Mouse (Mus musculus): ENCODE data around the gene Tnfsf14.

The Tnfsf14 gene

DNA sequence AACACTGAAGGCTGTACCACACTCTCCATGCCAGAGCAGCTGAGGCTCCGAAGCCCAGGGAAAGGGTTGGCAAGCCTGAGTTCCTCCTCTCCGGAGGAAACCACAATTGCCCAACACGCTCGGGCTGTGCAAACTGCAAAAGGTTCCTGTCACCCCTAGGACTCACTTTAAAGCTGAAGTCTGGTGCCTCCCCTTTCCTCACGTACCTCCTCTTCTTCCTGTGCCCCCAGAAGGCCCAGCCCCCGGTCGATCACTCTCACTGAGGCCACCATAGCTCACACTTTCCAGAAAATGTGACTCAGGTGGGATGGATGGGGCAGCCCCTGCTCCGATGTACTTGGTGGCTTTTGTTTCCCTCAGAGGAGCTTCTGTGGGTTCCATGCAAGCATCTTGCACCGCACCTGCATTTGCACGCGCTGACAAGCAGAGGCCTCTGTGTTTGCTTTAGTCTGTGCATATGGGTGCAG lies at the start of gene Tnfsf14:
Gene Tnfsf14 (minus strand): TSS at position 137 of the 467 bp plus-strand sequence.
- DNase-seq (ENCODE audit: low spot score) = no peak

DNA sequence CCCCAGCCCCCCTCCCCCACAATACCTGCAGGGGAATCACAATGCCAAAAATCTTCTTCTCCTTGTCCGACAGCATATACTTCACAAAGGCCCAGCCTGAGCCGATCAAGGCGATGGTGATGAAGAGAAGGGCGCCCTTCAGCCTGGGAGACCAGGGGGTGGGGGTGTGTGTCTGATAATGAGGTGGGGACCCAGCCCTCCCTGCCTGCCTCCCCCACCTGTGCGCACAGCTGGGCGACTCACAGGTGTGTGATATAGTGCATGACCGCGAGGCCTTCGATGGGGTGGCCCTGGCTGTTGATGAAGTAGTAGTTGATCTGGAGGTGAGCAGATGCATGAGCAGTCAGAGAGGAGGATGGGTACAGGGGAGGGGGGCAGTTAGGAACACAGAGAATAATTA lies 43.2 kb upstream of the Tnfsf14 start:
- DNase-seq (ENCODE audit: low spot score) = no peak

DNA sequence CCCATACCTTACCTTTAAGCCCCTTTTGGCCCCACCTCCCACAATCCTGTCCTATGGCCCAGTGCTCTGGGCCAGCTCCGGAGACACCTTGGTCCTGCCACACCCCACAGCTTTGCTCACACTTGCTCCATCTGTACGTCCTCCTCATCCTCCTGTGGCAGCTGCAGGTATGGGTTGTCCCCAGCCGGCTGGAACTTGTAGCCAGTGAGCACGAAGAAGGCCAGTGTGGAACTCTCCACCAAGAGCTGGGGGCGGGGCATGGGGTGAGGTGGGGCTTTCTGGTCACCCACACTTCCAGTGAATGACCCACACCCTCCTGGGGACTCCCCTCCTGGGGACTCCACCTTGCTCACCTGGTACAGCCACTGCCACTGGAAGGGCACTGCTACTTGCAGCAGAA lies 41.8 kb upstream of the Tnfsf14 start:
- DNase-seq (ENCODE audit: low spot score) = no peak

DNA sequence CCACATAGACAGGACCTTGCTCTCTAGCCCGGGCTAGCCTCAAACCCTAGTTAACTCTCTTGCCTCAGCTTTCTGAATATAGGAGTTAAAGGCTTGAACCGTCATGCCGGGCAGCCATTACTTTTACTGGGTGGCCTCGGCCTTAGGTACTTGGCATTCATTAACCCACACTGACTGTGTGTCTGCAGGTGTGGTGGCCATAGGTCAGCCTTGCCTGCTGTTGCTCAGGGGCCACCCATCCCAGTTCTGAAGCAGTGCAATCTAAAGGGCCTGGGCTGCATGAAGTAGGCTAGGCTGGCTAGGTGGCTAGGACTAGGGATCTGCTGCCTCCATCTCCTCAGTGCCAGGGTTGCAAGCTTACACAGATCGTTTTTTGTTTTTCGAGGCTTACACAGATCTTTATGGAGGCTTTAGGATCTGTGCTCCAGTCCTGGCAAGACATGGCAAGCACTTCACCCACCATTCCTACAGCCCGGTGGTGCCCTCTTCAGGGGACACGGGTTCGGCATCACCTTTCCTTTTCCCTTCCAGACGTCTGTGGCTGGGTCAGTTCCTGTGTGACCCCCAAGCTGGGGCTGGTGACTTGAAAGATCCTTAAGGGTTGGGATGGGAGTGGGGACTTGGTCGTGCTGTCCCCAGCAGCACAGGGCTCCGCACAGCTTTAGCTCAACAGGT lies 40.4 kb upstream of the Tnfsf14 start:
- DNase-seq (ENCODE audit: low spot score) = no peak

DNA sequence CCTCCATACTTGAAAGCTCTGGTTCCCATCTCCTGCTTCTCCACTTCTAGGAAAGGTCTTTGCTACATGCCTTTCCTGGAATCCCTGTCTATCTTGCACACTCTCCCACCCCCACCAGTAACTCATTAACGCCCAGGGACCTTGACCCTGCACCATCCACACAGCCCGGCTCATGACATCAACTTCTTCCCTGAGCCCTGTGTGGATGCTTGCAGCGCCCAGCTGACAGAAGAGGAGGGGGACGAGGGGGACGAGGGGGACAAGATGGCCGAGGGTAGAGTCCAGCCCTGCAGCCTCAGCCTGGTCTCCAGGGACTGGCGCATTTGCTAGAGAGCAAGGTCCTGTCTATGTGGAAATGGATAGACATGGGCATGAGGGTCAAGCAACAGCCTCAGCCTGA lies 39.1 kb upstream of the Tnfsf14 start:
- no peak for DNase-seq (ENCODE audit: low spot score)

DNA sequence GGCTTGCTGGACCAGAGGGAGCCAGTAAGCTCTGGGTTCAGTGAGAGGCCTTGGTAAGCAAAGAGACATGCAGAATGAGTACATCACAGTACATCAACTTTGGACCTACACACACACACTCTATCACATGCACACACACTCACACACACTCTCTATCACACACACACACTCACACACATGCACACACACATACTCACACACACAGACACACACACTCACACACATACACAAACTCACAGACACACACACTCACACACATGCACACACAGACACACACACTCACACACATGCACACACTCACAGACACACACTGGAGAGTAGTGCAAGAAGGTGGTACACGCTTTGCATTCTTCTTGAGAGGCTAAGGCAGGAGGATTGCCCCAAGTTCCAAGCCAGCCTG lies 38.2 kb upstream of the Tnfsf14 start:
- no peak for DNase-seq (ENCODE audit: low spot score)

DNA sequence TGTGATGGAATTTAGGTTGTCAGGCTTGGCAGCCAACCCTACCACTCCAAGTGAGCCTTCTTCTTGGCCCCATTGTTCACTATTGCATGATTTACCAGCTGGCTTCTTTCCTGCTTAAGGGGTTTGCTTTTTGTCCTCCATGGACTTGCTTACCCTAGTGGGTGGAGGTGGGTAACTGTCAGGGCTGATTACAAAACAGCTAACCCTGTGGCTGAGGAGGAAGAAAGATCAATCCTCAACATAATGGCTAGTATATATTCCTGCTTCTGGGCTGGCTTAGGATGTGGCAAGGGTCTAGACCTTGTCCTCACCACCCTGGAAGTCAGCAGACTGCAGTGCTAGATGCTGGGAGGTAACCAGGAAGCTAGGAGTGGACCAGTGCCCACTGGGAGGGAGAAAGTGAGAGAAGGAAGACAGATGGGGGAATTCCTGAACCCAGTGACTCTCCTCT lies 37.4 kb upstream of the Tnfsf14 start:
- DNase-seq (ENCODE audit: low spot score) = no peak

DNA sequence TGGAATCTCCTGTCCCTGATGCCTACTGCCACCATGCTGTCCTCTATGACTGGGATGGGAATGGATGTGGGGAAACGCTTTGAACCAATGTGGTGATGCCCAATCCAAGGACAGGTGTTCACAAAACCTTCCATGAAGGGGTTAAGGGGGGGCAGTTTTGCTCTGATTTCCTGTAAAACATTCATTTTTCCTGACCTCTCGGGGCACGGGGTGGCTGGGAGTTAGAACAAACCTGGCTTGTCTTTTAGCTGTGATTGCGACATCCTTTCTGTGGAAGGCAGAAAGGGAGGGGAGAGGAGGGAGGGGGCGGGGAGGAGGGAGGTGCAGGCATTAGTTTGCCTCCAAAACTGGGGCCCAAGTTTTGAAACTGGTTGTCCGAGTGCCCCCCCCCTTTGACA lies 36.8 kb upstream of the Tnfsf14 start:
- no peak for DNase-seq (ENCODE audit: low spot score)

DNA sequence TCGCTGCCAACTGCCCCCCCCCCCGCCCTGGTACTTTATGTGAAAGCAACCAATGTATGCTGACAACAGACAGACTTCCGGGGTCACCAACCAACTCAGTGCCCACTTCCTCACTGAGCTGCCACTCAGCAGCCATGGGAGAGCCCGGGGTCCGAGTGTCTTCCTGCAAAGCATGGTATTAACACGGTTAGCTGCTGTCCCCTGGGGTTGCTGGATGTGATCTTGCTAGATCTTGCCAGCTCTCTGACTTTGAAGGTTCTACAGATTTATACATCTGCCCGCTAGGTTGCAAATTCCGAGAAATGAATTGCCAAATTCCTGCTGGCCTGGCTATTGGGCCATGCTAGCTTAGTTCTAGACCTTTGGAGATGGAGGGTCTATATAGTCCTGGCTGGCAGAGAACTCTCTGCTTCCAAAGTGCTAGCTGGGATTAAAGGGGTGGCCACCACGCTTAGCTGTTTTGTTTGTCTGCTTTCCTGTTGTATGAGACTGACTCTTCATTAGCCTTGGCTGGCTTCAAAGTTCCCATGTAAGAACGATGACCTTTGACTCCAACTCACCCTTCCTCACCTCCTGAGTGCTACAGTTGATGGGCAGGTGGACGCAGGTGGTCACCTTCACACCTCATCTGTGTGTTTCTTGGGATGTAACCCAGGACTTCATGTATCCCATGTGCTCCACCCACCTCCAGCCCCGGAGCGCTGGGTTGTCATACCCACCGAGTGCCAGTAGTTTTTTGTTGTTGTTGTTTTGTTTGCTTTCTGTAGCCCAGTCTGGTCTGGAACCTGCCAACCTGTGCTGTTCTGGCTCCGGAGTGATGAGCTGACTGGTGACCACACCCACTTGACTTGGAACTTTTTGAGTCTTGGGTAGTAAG lies 36.1 kb upstream of the Tnfsf14 start:
- DNase-seq (ENCODE audit: low spot score) = no peak

DNA sequence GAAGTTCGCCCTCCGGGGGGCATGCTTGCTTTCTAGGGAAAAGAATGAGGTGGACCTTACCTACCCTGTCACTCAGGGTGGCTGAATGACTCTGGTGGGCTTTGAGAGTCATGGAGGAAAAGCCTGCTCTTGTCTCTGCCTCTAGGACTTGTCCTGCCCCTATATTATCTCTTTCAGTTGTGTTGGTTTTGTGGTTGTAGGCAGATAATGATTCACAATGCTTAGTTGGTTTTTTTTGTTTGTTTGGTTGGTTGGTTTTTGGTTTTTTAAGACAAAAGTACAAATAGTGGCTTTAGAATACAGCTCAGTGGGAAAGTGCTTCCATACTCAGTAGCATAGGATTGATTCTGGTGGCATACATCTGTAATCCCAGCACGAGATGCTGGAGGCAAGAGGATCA lies 34.9 kb upstream of the Tnfsf14 start:
- DNase-seq (ENCODE audit: low spot score) = no peak

DNA sequence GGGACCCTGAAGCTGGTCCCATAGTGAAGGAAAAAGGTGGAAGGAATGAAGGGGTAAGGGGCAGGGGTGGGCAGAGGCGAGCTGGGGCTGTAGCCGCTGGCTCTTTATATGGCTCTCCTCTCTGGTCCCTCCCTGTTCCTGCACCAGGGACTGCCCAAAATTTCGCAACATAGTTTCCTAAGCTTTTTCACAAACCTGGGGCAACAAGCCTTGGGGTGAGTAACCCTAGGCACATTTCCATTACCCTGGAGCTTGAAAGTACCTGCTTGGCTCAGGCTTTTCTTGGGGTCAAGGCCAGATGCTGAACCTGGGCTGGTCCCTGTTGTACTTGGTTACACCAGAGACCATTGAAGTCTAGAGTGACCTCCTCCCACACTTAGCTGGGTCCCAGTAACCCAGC lies 34.0 kb upstream of the Tnfsf14 start, which contains the start of gene C3:
Gene C3 (minus strand): TSS at position 123 of the 400 bp plus-strand sequence.
- DNase-seq (ENCODE audit: low spot score) = no peak

DNA sequence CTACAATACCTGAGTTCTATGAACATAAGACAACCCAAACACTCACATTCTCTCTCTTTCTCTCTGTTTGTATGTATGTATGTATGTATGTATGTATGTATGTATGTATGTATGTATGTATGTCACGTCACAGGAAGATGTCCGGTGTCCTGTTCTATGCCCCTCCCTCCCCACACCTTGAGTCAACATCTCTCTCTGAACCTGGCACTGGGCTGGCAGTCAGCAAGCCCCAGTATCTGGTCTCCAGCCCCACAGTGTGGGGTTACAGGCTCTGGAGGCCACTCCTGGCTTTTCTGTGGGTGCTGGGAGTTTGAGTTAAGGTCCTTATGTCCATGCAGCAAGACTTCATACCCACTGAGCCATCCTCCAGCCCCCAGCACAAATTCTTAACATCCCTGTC lies 33.5 kb upstream of the Tnfsf14 start:
- DNase-seq (ENCODE audit: low spot score) = no peak

DNA sequence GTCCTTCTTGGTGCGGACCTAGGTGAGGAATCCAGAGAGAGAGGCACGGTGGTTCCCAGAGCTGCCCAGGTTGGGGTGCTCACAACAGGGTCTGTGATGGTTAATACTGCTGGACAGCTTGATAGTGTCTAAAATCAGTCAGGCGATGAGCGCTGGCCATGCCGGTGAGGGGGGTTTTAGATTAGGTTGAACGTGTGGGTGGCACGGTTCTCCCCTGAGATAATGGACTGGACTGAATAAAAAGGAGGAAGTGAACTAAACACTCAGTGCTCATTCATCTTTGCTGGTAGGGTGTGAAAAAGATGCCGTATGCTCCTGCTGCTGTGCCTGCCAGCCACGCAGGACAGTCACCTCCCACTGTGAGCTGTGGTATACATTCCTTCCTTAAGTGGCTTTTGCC lies 29.3 kb upstream of the Tnfsf14 start:
- DNase-seq (ENCODE audit: low spot score) = no peak

DNA sequence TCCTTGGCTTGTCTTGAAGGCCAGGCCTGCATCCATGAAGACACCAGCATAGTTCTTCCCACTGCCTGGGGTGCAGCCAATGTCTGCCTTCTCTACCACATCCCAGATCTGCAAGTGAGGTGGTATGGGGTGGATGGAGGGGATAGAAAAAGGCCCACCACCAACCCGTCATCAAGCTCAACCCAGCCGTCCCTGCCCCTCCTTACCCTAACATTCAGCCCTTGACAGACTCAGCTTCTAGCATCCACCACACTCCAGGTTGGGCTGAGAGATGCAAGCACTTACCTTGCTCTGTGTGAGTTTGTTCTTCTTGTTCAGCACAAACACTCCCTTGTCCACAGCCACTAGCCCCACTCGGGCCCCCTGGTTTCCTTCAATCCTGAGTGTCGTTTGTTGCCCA lies 27.9 kb upstream of the Tnfsf14 start:
- no peak for DNase-seq (ENCODE audit: low spot score)

DNA sequence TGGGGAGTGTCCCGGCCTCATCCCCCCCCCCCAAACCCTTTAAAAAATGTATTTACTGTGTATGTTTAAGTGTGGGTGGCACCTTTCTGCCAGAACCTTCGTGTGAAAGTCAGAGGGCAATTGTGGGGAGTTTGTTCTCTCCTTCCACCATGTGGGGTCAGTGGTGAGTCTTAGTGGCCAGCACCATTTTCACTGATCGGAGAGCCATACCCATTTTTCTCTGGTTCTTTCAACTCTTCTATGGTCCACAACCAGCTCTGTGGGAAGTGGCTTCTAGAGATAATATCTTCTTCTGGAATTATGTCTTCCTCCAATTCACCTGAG lies 25.9 kb upstream of the Tnfsf14 start:
- no peak for DNase-seq (ENCODE audit: low spot score)

DNA sequence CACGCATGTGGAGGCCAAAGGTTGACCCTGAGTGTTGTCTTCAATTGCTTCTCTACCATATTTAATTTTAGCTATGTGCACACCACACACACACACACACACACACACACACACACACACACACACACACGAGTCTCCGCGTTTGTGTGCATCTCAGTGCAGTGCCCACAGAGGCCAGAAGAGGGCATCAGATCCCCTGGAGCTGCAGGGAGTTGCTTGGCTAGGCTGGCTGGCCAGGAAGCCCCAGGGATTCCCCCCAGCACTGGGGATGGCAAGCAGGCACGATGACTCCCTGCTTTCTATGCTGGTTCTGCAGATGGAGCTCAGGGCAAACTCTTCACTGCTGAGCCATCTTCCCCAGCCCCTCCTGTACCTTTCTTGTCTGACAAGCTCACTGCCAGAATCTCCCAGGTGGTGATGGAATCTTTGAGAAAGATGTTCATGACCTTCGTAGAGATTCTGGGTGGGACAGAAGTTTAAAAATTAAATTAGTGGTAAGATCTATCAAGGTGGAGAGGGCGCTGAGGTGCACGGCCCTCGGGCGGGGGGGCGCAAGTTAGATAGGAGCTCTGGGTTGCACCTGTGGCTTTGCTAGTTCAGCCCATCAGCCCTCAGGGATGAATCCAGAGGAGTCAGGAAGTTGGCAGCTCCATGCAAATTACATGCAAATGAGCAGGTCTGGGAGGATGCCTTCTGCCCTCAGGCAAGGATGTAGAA lies 25.3 kb upstream of the Tnfsf14 start:
- peak; percentile 79 for DNase-seq (ENCODE audit: low spot score)

DNA sequence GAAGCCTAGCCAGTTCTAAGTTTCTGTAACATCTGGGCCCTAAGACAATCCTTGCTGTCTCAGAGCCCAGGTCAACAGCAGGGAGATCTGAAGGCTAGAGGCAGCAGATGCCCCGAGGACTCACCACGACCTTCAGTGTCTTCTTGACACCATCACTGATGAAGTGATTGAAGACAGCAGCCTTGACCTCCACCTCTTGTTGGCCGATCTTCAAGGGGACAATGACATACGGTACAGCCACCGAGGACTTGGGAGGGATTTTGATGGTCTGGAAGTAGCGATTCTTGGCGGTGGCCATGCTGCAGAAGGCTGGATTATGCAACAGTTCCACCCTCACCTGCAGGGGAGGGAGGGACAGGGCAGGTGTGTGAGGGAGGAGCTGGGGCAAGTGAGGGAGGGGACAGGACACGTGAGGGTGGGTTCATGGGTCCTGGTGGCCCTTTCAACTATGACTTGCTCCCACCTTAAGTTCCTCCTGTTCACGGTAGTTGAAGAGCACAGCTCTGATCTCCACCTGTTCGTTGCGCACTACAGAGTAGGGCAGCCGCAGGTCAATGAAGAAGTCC lies 24.4 kb upstream of the Tnfsf14 start:
- DNase-seq (ENCODE audit: low spot score) = no peak

DNA sequence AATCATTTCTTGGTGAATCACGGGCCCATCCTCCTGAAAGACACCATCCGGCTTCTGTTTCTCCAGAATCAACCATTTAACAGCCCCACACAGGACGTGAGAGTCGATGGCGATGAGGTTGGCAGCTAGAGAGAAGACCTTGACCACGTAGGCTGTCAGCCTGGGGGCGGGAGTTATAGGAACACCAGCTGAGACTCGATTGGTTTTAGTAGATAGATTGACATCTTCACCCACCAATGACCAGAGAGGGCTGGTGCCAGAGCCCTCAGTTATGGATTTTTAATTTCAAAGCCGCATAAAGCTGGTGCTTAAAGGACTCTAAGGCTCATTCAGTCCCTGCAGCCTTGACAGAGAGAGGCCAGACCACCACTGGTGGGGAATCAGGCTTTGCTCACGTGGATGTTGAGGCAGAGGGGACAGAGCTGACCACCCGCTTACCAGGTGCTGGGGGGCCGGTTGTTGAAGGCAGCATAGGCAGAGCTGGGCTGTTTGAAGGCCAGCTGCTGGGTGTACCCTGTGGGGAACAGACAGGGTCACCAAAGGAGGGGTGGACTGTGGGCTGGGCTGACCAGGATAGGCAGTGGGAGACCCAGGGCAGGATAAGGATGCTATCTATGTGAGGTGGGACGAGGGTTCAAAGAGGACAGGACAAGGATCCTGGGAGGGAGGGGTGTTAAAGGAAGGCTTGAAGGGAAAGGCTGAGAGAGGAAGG lies 20.9 kb upstream of the Tnfsf14 start:
- DNase-seq (ENCODE audit: low spot score) = no peak

DNA sequence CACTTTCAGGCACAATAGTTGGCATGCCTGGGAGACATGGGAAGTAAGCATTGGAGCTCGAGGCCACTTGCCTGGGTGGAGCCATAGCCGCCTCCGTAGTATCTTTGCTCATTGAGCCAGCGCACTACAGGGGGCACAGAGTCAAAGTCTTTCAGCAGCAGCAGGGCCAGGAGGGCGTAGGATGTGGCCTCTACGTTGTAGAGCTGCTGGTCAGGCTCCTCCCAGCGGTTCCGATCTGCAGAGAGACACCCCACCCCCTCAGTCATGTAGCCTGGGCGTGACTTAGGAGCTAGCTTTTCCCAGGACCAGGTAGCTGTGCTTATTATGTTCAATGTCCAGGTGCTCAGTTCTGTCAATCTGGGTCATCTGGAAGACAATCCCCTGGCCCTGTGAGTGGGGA lies 17.5 kb upstream of the Tnfsf14 start:
- DNase-seq (ENCODE audit: low spot score) = no peak

DNA sequence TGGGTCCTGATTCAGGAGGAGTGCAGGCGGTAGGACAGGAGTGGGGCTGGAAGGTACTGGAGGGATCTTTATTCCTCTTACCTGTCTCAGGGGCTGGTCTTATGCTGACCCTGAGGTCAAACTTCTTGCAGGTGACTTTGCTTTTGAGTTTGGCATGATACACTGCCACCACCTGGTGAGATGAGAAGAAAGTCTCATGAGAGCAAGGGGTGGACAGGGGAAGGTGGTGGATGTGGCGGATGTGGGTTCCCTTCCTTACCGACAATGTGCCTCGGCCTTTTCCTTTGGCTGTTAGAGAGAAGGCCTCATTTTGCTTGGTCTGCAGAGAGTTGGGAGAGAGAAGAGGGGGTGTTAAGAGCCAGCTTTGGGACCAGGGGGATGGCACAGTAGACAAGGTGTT lies 15.4 kb upstream of the Tnfsf14 start:
- DNase-seq (ENCODE audit: low spot score) = no peak

DNA sequence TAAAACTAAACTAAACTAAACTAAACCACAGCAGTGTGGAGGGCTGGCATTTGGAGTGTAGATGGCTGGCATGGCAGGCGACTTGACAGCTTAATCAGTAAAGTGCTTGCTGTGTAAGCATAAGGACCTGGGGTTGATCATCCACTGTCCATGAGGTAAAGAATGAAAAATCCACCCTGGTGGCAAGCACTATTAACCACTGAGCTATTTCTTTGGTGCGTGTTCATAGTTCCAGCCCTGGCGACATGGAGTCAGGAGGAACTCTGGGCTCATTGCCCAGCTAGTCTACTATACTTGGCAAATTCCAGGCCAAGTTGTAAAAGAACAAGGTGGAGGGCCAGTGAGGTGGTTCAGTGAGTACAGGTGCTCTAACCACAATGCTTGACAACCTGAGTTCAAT lies 14.0 kb upstream of the Tnfsf14 start:
- DNase-seq (ENCODE audit: low spot score) = no peak

All from ovary, postnatal 14 days (tissue).